Mouse (Mus musculus): Measurements from ENCODE around the gene Pla1a.

Gene Pla1a

GRCm38 (mm10) chr16:38385700-38386099 is 47.2 kb downstream of the Pla1a start:
- no peak for DNase-seq

- no peak for DNase-seq
Measured at GRCm38 (mm10) chr16:38385184-38385634, 47.7 kb downstream of the Pla1a start.

GRCm38 (mm10) chr16:38383683-38384082 is 49.3 kb downstream of the Pla1a start:
- DNase-seq: no peak

- no peak for DNase-seq
Measured at GRCm38 (mm10) chr16:38379926-38380325, 53.0 kb downstream of the Pla1a start.

GRCm38 (mm10) chr16:38379493-38379892 is 53.5 kb downstream of the Pla1a start:
- DNase-seq: no peak

- no peak for DNase-seq
Measured at GRCm38 (mm10) chr16:38379088-38379487, 53.9 kb downstream of the Pla1a start.

GRCm38 (mm10) chr16:38378591-38378990 is 54.4 kb downstream of the Pla1a start:
- DNase-seq: no peak

GRCm38 (mm10) chr16:38377546-38377945 is 55.4 kb downstream of the Pla1a start:
- DNase-seq: no peak

- DNase-seq: peak; percentile 45
Measured at GRCm38 (mm10) chr16:38376841-38377249, 56.1 kb downstream of the Pla1a start.

GRCm38 (mm10) chr16:38376163-38376840 is 56.6 kb downstream of the Pla1a start:
- peak; percentile 73 for DNase-seq

- DNase-seq: no peak
Measured at GRCm38 (mm10) chr16:38375182-38375581, 57.8 kb downstream of the Pla1a start.

GRCm38 (mm10) chr16:38374379-38375140 is 58.4 kb downstream of the Pla1a start:
- DNase-seq: no peak

GRCm38 (mm10) chr16:38373941-38374340 is 59.0 kb downstream of the Pla1a start:
- no peak for DNase-seq

- DNase-seq: no peak
Measured at GRCm38 (mm10) chr16:38373439-38373838, 59.5 kb downstream of the Pla1a start.

- DNase-seq: no peak
Measured at GRCm38 (mm10) chr16:38372876-38373275, 60.1 kb downstream of the Pla1a start.

GRCm38 (mm10) chr16:38371705-38372296 is 61.1 kb downstream of the Pla1a start:
- DNase-seq: no peak

- DNase-seq: no peak
Measured at GRCm38 (mm10) chr16:38370633-38371374, 62.1 kb downstream of the Pla1a start.

- DNase-seq: no peak
Measured at GRCm38 (mm10) chr16:38369992-38370484, 62.9 kb downstream of the Pla1a start.

GRCm38 (mm10) chr16:38369431-38369830 is 63.5 kb downstream of the Pla1a start:
- DNase-seq: no peak

GRCm38 (mm10) chr16:38369000-38369399 is 63.9 kb downstream of the Pla1a start:
- no peak for DNase-seq

- DNase-seq: peak; percentile 40
Measured at GRCm38 (mm10) chr16:38368336-38368735, 64.6 kb downstream of the Pla1a start.

GRCm38 (mm10) chr16:38366231-38366630 is 66.7 kb downstream of the Pla1a start:
- no peak for DNase-seq

GRCm38 (mm10) chr16:38365390-38365789 is 67.6 kb downstream of the Pla1a start:
- no peak for DNase-seq
